In genomic region chr17:6054934-6055355, GRCm38 (mm10) we compare ENCODE assay signal across 7 mouse cellular contexts. TPM values are rescaled to one million over a fixed set of nuclear protein-coding genes. Genes with fewer than 3 reads are reported as not detected.
DNase-seq lines count a peak whose midpoint lies in the region; ATAC-seq lines count a peak whose summit lies in the region.

No protein-coding gene starts in this region.

- no peak overlapping the region for H3K9ac ChIP-seq in neural tube, embryonic 11.5 days (ENCODE audit: low read length)

- WGBS in limb, embryonic 10.5 days: 27% methylated on average over 5 of the region's 5 CpGs
- WGBS in neural tube, embryonic 11.5 days: 28% methylated on average over 5 of the region's 5 CpGs

- no peaks in the 10 kb centered on the region for H3K4me1 ChIP-seq in limb, embryonic 10.5 days
- no peaks in the 10 kb centered on the region for H3K4me1 ChIP-seq in neural tube, embryonic 11.5 days (ENCODE audit: control insufficient read depth, insufficient read depth, low read length)

- peak; percentile 59 for ATAC-seq in erythroid progenitor cell, adult 5-6 weeks (replicated peaks; ENCODE audit: low FRiP score, poor library complexity, severe bottlenecking)
- no peak for ATAC-seq in neural tube, embryonic 11.5 days (ENCODE audit: insufficient read depth, low FRiP score, low TSS enrichment)

- H3K27me3 ChIP-seq in limb, embryonic 10.5 days (ENCODE audit: low read depth, poor library complexity, severe bottlenecking): no peaks in the 10 kb centered on the region
- H3K27me3 ChIP-seq in neural tube, embryonic 11.5 days (ENCODE audit: control insufficient read depth, insufficient read depth, low read length): no peaks in the 10 kb centered on the region

- H3K27ac ChIP-seq in limb, embryonic 10.5 days: no peak overlapping the region
- no peak overlapping the region for H3K27ac ChIP-seq in neural tube, embryonic 11.5 days (ENCODE audit: low read depth, low read length)

- H3K4me3 ChIP-seq in limb, embryonic 10.5 days: no peak overlapping the region
- no peak overlapping the region for H3K4me3 ChIP-seq in neural tube, embryonic 11.5 days (ENCODE audit: low read depth, low read length)

- H3K4me2 ChIP-seq in neural tube, embryonic 11.5 days (ENCODE audit: low read depth): no peak overlapping the region

- no peaks in the 10 kb centered on the region for H3K9me3 ChIP-seq in limb, embryonic 10.5 days (replicated peaks)
- no peaks in the 10 kb centered on the region for H3K9me3 ChIP-seq in neural tube, embryonic 11.5 days (ENCODE audit: control insufficient read depth, low read length)

- DNase-seq in layer of hippocampus, adult 11-12 months (ENCODE audit: low spot score): peak; percentile 48
- DNase-seq in layer of hippocampus, postnatal 36 days: no peak
- DNase-seq in ES-CJ7 (ENCODE audit: low read depth, low spot score): peak; percentile 75
- peak; percentile 45 to 50 for DNase-seq in adrenal gland, adult 18-20 months (ENCODE audit: low spot score in 2 of 2)
- DNase-seq in limb, embryonic 10.5 days (ENCODE audit: low spot score): peak; percentile 58
- DNase-seq in neural tube, embryonic 11.5 days (ENCODE audit: low spot score): peak; percentile 60

- H3K36me3 ChIP-seq in limb, embryonic 10.5 days: no peaks in the 10 kb centered on the region
- H3K36me3 ChIP-seq in neural tube, embryonic 11.5 days (ENCODE audit: control insufficient read depth, insufficient read depth, low read length): no peaks in the 10 kb centered on the region

RNA-seq across cellular contexts. Expression of gene Serac1, which starts 24.6 kb away (rescaled TPM):
- total RNA-seq in layer of hippocampus, postnatal 36 days (2021): 10 to 100 TPM; 16.0 to 18.2 TPM
- total RNA-seq in adrenal gland, adult 18-20 months (2021): 1 to 10 TPM; 7.1 to 8.2 TPM
- total RNA-seq in erythroid progenitor cell, adult 5-6 weeks (2015; ENCODE audit: low replicate concordance): 1.1 and 1.3 TPM in 2 replicates
- 3.3 TPM in 1 of 2 replicates, not detected in the other for total RNA-seq in erythroid progenitor cell, adult 5-6 weeks (2017; ENCODE audit: low replicate concordance)
- polyA plus RNA-seq in limb, embryonic 10.5 days (2016; fragmentation: Nextera tagmentation; extraction: Ambion mirVana): 5.3 and 6.8 TPM in 2 replicates
- polyA plus RNA-seq in neural tube, embryonic 11.5 days (2014; fragmentation: Nextera tagmentation; extraction: Ambion mirVana): 7.9 and 9.0 TPM in 2 replicates

RNA-seq across cellular contexts. Expression of gene Gtf2h5, which starts 24.6 kb away (rescaled TPM):
- total RNA-seq in layer of hippocampus, postnatal 36 days (2021): 100 to 1,000 TPM; 123 to 136 TPM
- total RNA-seq in adrenal gland, adult 18-20 months (2021): 10 to 100 TPM; 82.9 to 86.3 TPM
- 29.6 and 29.8 TPM in 2 replicates for total RNA-seq in erythroid progenitor cell, adult 5-6 weeks (2015; ENCODE audit: low replicate concordance)
- total RNA-seq in erythroid progenitor cell, adult 5-6 weeks (2017; ENCODE audit: low replicate concordance): 26.8 and 35.8 TPM in 2 replicates
- polyA plus RNA-seq in limb, embryonic 10.5 days (2016; fragmentation: Nextera tagmentation; extraction: Ambion mirVana): 166 and 173 TPM in 2 replicates
- polyA plus RNA-seq in neural tube, embryonic 11.5 days (2014; fragmentation: Nextera tagmentation; extraction: Ambion mirVana): 163 and 170 TPM in 2 replicates

RNA-seq across cellular contexts. Expression of gene Tulp4, which starts 51.3 kb away (rescaled TPM):
- 100 to 1,000 TPM; 291 to 299 TPM for total RNA-seq in layer of hippocampus, postnatal 36 days (2021)
- total RNA-seq in adrenal gland, adult 18-20 months (2021): 10 to 100 TPM; 77.4 to 85.5 TPM
- 0.42 and 7.2 TPM in 2 replicates for total RNA-seq in erythroid progenitor cell, adult 5-6 weeks (2015; ENCODE audit: low replicate concordance)
- 3.5 and 12.5 TPM in 2 replicates for total RNA-seq in erythroid progenitor cell, adult 5-6 weeks (2017; ENCODE audit: low replicate concordance)
- 145 and 159 TPM in 2 replicates for polyA plus RNA-seq in limb, embryonic 10.5 days (2016; fragmentation: Nextera tagmentation; extraction: Ambion mirVana)
- 122 and 133 TPM in 2 replicates for polyA plus RNA-seq in neural tube, embryonic 11.5 days (2014; fragmentation: Nextera tagmentation; extraction: Ambion mirVana)

Comparison
In these comparisons a context has a peak if more than half of its experiments do, and no peak if none do; other contexts are left out.
1. DNase-seq: peak in layer of hippocampus, adult 11-12 months (single experiment), ES-CJ7 (single experiment), adrenal gland, adult 18-20 months (2 of 2), limb, embryonic 10.5 days (single experiment) and neural tube, embryonic 11.5 days (single experiment); none in layer of hippocampus, postnatal 36 days (0 of 2).
2. RNA of gene Tulp4, which starts 51.3 kb away (total RNA-seq): 291 to 299 TPM in layer of hippocampus, postnatal 36 days and 77.4 to 85.5 TPM in adrenal gland, adult 18-20 months; 0.42 to 12.5 TPM in erythroid progenitor cell, adult 5-6 weeks; every median in the first group is over 4 times any median in the second.